Mouse (Mus musculus) testis, postnatal 14 days (tissue): ENCODE results near the gene Il24.

Experiments
- DNase-seq: peaks from one replicate; pipeline ENCODE4 v3.0.0; 2021; ENCODE audit warnings: low spot score

Il24 gene

GRCm38 (mm10) chr1:130850405-130850804 is 36.8 kb downstream of the Il24 start:
- DNase-seq, result no peak

- DNase-seq, result no peak
These were observed 37.6 kb downstream of the Il24 start for GRCm38 (mm10) chr1:130849530-130850214.

GRCm38 (mm10) chr1:130844516-130844915 is 42.7 kb downstream of the Il24 start:
- no peak for DNase-seq

- DNase-seq, result no peak
These were observed 45.6 kb downstream of the Il24 start for GRCm38 (mm10) chr1:130841621-130842020.

- no peak for DNase-seq
These were observed 46.5 kb downstream of the Il24 start for GRCm38 (mm10) chr1:130840599-130841379.

- DNase-seq, result no peak
These were observed 49.0 kb downstream of the Il24 start for GRCm38 (mm10) chr1:130838288-130838687.

- no peak for DNase-seq
These were observed 51.9 kb downstream of the Il24 start for GRCm38 (mm10) chr1:130835161-130835936.

- no peak for DNase-seq
These were observed 54.8 kb downstream of the Il24 start for GRCm38 (mm10) chr1:130832230-130833149.
